Mouse (Mus musculus) cortical plate, adult 2 months (tissue): ENCODE data around the gene Klf3. TPM values are rescaled to one million over a fixed set of nuclear protein-coding genes. Genes with fewer than 3 reads are reported as not detected.

ENCODE experiments used
- H3K27ac ChIP-seq: fragments of 200-500 bp; 2 replicates; pipeline ENCODE4 v1.5.1; 2012; ENCODE audit warnings: low read length, control low read depth, inconsistent platforms; ENCODE audit not compliant: insufficient read depth
- H3K4me1 ChIP-seq: fragments of 200-500 bp; 2 replicates; pipeline ENCODE4 v1.6.1; 2011; ENCODE audit warnings: low read length; ENCODE audit not compliant: control insufficient read depth, insufficient read depth
- H3K4me3 ChIP-seq: fragments of 200-500 bp; 2 replicates; pipeline ENCODE4 v1.5.1; 2011; ENCODE audit warnings: mild to moderate bottlenecking, low read length, control low read depth; ENCODE audit not compliant: insufficient read depth
- CTCF ChIP-seq: fragments of 200-500 bp; IDR thresholded peaks from 2 replicates; pipeline ENCODE4 v1.5.1; 2011; ENCODE audit warnings: mild to moderate bottlenecking, control low read depth, low read length; ENCODE audit not compliant: insufficient read depth; ENCODE audit errors: extremely low read depth
- POLR2A ChIP-seq: fragments of 200-500 bp; IDR thresholded peaks from 2 replicates; pipeline ENCODE4 v1.6.1; 2011; ENCODE audit warnings: mild to moderate bottlenecking, low read length, control low read depth; ENCODE audit not compliant: insufficient read depth; ENCODE audit errors: extremely low read depth
- polyA plus RNA-seq: library from polyadenylated mRNA; depleted of rRNA; stranded (reverse); fragments of >200 nt; gene quantifications from 2 replicates; pipeline ENCODE4 v1.2.3, GENCODE M21; 2012

The Klf3 gene
- polyA plus RNA-seq, 1 experiment = 18.7 TPM

DNA sequence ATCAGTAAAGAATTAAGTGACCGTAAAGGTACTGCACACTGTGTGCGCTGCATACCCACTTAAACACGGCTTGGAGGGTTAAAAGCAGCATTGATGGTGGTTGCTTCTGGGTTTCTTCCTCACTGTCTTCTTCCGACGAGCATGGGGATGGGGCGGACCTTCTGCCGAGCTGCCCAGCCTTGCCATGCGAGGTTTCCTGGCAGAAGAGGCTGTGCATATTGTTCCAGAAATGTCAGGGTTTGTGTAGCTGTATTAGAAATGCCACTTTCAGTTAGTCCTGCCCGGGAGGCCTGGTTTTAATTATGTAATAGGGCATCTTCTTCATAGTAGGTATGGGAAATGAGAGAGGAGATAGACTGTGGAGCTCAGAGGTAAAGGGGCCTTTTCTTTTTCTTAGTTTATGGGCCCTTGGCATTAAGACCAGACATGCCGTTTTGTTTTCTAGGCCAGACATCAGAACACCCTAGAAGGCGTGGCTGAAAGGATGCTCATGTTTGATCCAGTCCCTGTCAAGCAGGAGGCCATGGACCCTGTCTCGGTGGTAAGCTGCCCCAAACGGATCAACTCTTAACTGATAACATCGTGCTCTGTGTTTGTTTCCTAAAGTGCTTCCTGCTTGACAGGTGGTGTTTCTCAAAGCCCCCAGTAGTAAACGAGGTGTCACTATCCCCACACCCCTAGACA is 13.2 kb downstream of the Klf3 start:
- H3K4me3 ChIP-seq = no peak overlapping the region
- TF ChIP-seq POLR2A (no peak), CTCF (no peak)
- no peak overlapping the region for H3K27ac ChIP-seq
- no peaks in the 10 kb centered on the region for H3K4me1 ChIP-seq

DNA sequence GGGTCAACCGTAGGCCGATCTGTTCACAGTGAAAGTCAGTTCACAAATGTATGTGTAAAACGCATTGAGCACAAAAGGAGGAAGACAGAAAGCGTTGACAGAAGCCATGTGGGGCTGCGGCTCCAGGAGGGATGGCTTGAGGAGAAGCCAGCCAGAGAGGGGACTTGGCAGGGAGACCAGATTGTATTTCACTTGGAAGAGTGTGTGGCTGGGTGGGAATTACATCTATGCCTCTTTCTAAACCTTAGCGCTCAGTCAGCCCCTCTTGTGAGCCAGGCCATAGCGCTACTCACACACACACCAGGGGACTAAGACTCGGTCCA is 13.7 kb downstream of the Klf3 start:
- Histone ChIP-seq H3K4me3 (no peak overlapping the region), H3K27ac (no peak overlapping the region), H3K4me1 (no peaks in the 10 kb centered on the region)
- TF ChIP-seq POLR2A (no peak), CTCF (no peak)

DNA sequence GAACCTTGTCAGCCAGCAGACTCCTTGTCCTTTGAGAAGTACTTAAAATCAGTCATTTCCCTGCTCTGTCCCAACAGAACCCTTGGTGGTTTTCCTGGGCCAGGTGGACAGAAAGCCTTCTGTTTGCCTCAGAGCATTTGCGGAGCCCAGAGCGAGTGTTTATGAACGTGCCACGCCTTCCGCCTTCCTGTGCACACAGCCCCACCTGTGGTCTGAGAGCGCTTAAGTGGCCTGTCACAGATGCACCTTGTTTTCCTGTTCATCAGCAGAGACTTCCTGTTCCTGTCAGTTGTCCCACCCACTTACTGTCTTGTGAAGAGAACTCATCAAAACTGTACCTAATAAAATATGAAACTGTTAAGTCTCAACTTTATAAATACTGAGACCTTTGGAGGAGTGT is 16.2 kb downstream of the Klf3 start:
- Histone ChIP-seq H3K4me3 (no peak overlapping the region), H3K4me1 (no peaks in the 10 kb centered on the region), H3K27ac (no peak overlapping the region)
- TF ChIP-seq CTCF (no peak), POLR2A (no peak)

DNA sequence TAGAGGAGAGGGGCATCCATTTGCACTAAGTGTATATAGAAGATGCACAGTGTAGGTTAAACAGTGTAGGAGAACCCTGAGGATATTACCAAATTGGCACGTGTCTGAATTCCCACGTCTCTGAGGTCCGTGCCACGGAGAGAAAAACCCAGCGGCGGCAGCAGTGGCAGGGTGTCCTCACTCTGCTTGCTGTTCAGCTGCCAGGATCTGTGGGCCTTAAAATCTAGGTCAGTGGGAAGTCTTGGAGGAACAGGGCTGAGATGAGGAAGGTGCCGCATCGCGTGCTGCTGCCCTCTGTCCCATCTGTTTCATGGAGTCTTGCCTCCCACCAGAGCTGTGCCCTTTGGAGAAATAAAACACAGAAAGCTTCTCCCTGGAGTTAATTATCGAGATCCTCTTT is 16.9 kb downstream of the Klf3 start:
- TF ChIP-seq POLR2A = no peak
- TF ChIP-seq CTCF = no peak
- no peak overlapping the region for H3K4me3 ChIP-seq
- H3K27ac ChIP-seq = no peak overlapping the region
- H3K4me1 ChIP-seq = no peaks in the 10 kb centered on the region

DNA sequence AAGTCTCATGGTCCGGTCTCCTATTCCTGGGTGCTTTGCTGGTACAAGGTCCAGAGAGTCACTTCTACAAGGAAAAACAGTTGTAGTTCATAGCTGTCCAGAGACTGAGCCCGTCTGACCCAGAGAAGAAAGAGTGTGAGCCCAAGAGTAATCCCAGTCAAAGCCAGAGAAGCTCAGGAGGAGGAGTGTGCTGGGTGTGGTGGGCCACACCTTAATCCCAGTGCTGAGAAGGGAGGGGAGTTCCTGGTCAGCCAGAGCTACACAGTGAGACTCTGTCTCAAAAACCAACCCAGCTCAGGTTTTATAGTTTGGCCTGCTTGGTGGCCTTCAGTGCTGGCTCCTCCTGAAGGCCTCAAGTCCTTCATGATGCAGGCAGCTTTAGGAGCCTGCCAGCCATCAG is 18.1 kb downstream of the Klf3 start:
- no peaks in the 10 kb centered on the region for H3K4me1 ChIP-seq
- no peak overlapping the region for H3K4me3 ChIP-seq
- TF ChIP-seq CTCF = no peak
- H3K27ac ChIP-seq = no peak overlapping the region

DNA sequence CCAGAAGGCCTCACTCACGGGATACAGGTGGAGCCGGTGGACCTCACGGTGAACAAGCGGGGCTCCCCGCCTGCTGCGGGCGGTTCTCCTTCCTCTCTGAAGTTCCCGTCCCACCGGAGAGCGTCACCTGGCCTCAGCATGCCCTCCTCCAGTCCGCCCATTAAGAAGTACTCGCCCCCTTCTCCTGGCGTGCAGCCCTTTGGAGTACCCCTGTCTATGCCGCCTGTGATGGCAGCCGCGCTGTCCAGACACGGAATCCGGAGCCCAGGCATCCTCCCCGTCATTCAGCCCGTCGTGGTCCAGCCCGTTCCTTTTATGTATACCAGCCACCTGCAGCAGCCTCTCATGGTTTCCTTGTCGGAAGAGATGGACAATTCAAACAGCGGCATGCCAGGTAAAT is 18.8 kb downstream of the Klf3 start:
- H3K4me1 ChIP-seq = no peaks in the 10 kb centered on the region
- TF ChIP-seq POLR2A (no peak), CTCF (no peak)
- no peak overlapping the region for H3K4me3 ChIP-seq
- H3K27ac ChIP-seq = no peak overlapping the region

DNA sequence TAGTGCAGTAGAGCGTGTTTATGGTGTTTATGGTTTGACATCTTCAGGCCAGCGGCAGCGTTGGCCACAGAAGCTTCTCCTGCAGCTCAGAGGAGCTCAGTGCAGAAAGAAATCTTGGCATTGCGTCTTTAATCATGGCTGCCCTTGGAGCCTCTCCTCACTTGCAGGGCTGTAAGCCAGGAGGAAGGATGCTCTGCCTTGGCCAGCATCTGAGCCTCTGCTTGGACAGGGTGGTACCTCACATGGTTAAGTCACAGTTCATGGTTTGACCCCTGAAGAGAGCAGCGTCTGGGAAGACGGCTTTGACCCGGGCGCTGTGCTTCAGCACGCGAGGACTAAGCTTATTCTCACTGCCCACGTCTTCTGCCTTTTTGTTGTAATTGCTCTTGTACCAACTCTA is 20.2 kb downstream of the Klf3 start:
- no peak overlapping the region for H3K4me3 ChIP-seq
- TF ChIP-seq CTCF = no peak
- TF ChIP-seq POLR2A = no peak
- H3K4me1 ChIP-seq = no peaks in the 10 kb centered on the region
- H3K27ac ChIP-seq = no peak overlapping the region

DNA sequence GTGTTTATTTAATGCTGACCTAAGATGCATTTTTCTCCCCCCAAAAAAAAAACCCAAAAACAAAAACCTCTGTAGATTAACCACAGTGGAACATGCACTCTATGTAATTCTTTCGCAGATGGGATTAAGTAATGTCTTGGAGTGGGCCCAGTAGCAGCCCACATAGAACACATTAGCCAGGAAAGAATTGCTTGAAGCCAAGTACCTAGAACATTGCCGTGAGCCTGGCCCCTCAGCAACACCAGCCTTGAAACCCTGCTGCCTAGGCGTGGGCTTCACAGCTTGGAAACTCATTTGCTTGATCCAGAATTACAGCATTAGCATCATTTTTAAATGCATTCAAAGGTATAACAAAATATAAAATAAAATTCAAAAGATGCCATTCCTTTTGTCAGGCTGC is 21.6 kb downstream of the Klf3 start:
- Histone ChIP-seq H3K27ac (no peak overlapping the region), H3K4me3 (no peak overlapping the region), H3K4me1 (no peaks in the 10 kb centered on the region)
- TF ChIP-seq CTCF (no peak), POLR2A (no peak)

DNA sequence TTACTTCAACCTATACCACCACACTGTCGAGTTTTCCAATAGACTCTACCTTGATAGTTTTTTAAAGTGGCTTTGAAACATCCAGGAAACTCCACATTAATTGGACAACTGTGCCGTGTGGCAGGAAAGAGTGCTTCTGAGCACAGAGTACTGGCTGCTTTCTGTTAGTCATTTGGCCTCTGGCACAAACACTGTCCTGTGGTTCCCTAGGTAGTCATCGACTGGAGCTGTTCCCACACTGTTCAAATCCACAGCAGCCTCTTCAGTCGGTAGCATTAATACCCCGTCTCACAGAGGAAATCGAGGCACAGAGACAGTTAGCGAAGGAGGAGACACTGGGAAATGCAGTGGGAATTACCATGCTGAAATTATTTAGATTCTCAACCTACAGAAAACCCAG is 22.3 kb downstream of the Klf3 start:
- Histone ChIP-seq H3K4me1 (no peaks in the 10 kb centered on the region), H3K27ac (no peak overlapping the region), H3K4me3 (no peak overlapping the region)
- TF ChIP-seq POLR2A (no peak), CTCF (no peak)

DNA sequence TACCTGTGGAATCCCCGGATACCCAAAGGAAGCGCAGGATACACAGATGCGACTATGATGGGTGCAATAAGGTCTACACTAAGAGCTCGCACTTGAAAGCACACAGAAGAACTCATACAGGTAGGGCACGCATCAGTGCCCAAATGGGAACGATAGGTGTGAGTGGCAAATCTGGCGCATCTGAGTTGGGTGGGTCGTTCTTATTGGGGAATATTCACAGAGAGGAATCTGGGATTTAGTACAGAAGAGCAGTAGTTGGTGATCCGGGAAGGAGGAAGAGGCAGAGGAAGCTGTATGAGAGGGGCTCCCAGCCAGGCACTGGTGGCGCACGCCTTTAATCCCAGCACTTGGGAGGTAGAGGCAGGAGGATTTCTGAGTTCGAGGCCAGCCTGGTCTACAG is 24.0 kb downstream of the Klf3 start:
- Histone ChIP-seq H3K27ac (no peak overlapping the region), H3K4me3 (no peak overlapping the region), H3K4me1 (no peaks in the 10 kb centered on the region)
- TF ChIP-seq POLR2A = no peak
- TF ChIP-seq CTCF = no peak

DNA sequence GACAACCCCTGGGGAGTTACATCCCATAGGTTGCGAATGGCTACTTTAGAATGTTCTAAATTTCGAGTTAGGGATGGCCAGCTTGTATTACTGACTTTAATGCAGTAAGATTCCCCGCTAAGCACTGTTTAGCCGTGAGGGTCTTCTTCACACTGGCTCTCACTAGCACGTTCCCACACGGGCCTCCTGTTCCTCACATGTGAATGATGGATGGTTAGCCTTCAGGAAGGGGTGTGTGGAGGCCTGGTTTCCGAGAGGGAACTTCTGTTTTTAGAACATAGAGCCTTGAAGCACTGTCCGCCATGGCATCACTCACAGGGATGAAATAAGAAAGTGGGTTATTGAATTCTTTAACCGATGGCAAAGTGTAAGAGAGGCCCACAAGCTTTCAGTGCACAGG is 25.1 kb downstream of the Klf3 start:
- Histone ChIP-seq H3K27ac (no peak overlapping the region), H3K4me1 (no peaks in the 10 kb centered on the region), H3K4me3 (no peak overlapping the region)
- TF ChIP-seq CTCF = no peak
- TF ChIP-seq POLR2A = no peak
